Mouse (Mus musculus) activated CD4-positive, CD25-positive, alpha-beta regulatory T cell, adult 4 months (primary cell): Measurements from ENCODE around the gene Gm7361. TPM values are rescaled to one million over a fixed set of nuclear protein-coding genes. Genes with fewer than 3 reads are reported as not detected.
"Not testable (repeated sequence)": the region's sequence is repeated elsewhere in the genome, so short reads cannot be mapped to it uniquely, and the experiment has no call there.

ENCODE experiments used
- ATAC-seq: one replicate; pipeline ENCODE4 v1.8.0; 2017
- polyA plus RNA-seq, 2 experiments: library from polyadenylated mRNA; unstranded; fragments of 100-300 nt; shearing (Covaris generic); gene quantifications; one replicate each; pipeline ENCODE4 v1.2.1; 2017

Gm7361 gene
- polyA plus RNA-seq, result not detected

- not testable (repeated sequence) for ATAC-seq
Measured at GRCm38 (mm10) chr5:26257391-26257790, at the start of gene Gm7361. TSS of gene Gm7361 (plus strand) at chr5:26257691.

- ATAC-seq, result no peak
Measured at GRCm38 (mm10) chr5:26211030-26211429, 46.5 kb upstream of the Gm7361 start.

DNA sequence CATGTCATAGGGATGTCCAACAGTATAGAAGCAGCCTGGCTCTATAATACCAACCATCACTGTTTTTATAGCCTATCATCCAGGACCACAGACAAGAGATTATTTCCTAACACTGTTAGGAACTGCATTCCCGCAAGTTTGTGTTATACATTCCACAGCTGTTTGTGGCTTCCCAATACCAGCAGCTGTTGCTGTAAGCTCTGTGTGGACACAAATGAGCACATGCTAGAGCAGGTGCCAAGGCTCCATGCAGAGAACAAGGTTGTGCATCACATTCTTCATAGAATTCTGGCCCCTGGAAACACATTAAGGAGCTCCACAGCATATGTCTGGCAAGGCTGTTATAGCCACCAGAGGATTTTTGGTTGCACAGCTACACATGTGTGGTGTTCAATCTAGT lies 35.4 kb upstream of the Gm7361 start:
- no peak for ATAC-seq

DNA sequence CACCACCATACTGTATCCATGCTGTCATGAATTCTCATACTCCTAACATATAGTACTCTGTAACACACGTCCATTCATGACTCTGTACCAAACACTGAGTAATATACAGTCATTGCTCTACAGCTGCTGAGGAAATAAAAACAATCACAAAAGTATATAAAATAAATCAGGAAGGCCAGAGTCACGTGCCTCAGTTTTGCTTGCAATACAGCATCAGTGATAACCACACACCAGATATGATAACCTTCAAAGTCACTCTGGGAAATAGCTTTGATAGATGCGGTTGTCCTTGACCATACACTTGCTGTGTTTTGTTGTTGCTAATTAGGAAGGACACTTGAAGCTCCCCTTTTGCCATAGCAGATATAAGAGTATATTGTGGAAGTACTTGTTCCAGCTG lies 9.2 kb downstream of the Gm7361 start:
- ATAC-seq, result not testable (repeated sequence)

- ATAC-seq, result no peak
Measured at GRCm38 (mm10) chr5:26280361-26280760, 22.9 kb downstream of the Gm7361 start.

DNA sequence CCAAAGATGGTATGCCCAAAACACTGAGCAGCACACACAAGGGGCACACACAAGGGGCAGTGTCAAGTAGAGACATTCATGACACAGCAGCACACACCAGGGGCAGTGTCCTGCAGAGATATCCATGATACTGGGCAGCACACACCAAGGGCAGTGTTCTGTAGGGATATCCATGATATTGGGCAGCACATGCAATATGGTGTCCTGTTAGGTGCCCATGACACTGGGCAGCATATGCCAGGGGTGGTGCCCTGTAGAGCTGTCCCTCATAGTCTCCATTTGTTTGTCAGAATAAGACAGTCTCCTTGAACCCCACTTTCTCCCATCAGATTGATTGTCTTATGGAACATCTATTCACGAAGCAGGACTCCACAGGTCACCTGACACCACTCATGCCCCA lies 24.2 kb downstream of the Gm7361 start:
- ATAC-seq, result no peak

DNA sequence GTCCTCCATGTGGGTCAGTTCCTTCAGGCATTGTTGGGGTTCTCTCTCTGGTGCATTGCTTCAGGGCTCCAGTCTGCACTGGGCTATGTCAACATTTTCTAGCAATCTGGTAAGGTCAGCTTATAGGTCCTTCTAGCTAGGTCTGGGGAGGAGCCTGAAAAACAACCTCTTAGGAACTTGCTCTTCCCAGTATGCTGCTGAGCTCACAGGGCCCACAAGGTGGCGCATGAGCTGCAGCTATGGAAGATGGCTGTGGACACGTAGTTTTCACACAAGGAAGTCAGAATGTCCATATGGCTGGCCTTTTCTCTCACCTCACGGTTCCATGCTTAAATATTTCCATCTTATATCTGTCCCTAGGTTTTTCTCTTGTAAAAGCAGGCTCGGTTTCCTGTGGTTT lies 24.8 kb downstream of the Gm7361 start:
- ATAC-seq, result no peak

- ATAC-seq, result no peak
Measured at GRCm38 (mm10) chr5:26283399-26283798, 25.9 kb downstream of the Gm7361 start.

DNA sequence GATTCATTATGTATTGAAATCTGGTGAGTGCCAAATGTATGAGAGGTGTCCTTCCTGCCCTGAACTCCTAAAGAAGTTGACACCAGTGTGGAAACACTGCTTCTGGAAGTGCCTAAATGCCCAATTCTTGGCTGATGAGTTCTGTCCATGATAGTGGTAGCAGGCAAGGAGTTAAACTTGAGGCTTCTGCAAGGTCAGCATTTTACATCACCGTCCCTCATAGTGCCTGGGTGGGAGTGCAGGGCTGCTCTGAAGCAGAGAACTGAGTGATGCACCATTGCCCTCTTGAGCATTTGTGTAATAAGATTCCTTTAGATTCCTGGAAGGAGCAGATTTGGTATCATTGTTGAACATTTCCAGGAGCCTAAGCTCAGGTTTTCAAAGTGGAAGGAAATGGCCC lies 34.1 kb downstream of the Gm7361 start:
- ATAC-seq, result no peak

GRCm38 (mm10) chr5:26293258-26293657 lies 35.8 kb downstream of the Gm7361 start:
- no peak for ATAC-seq

Other genes with a start within 250 kb of the Gm7361 start
- gene Gm5862, start 234.8 kb upstream of the Gm7361 start, polyA plus RNA-seq, result not detected
- gene Speer4a, start 218.1 kb upstream of the Gm7361 start, polyA plus RNA-seq, result not detected
- gene Gm7347, start 199.1 kb upstream of the Gm7361 start, polyA plus RNA-seq, result not detected
- gene Gm10471, start 168.4 kb upstream of the Gm7361 start, polyA plus RNA-seq, result not detected
- not detected for gene 5031410I06Rik, start 152.3 kb upstream of the Gm7361 start, polyA plus RNA-seq
- gene Gm10220, start 136.3 kb upstream of the Gm7361 start, polyA plus RNA-seq, result not detected